Mouse (Mus musculus) lung, embryonic 15.5 days (tissue): ENCODE results near the gene Oas1a. TPM values are rescaled to one million over a fixed set of nuclear protein-coding genes. Genes with fewer than 3 reads are reported as not detected.
"Not testable (repeated sequence)": the region's sequence is repeated elsewhere in the genome, so short reads cannot be mapped to it uniquely, and the experiment has no call there.

Experiments
- ATAC-seq: fragments of 200-750 bp; cut with Nextera tagmentation; 2 replicates; pipeline ENCODE4 v1.8.0; 2017; ENCODE audit warnings: moderate number of reproducible peaks, borderline replicate concordance; ENCODE audit not compliant: low FRiP score, low TSS enrichment; ENCODE audit errors: extremely low read depth
- H3K27ac ChIP-seq: fragments of 300-500 bp; sonication (generic); 2 replicates; pipeline ENCODE4 v1.5.1; 2015; ENCODE audit warnings: moderate library complexity, mild to moderate bottlenecking, inconsistent platforms
- H3K27me3 ChIP-seq: fragments of 300-500 bp; sonication (generic); 2 replicates; pipeline ENCODE4 v1.6.1; 2015; ENCODE audit warnings: inconsistent platforms
- H3K36me3 ChIP-seq: fragments of 300-500 bp; sonication (generic); 2 replicates; pipeline ENCODE4 v1.6.1; 2015; ENCODE audit warnings: inconsistent platforms
- H3K4me1 ChIP-seq: fragments of 300-500 bp; sonication (generic); 2 replicates; pipeline ENCODE4 v1.6.1; 2015; ENCODE audit warnings: inconsistent platforms
- H3K4me2 ChIP-seq: fragments of 300-500 bp; sonication (generic); 2 replicates; pipeline ENCODE4 v1.6.1; 2015; ENCODE audit warnings: inconsistent platforms, mild to moderate bottlenecking, moderate library complexity
- H3K4me3 ChIP-seq: fragments of 300-500 bp; sonication (generic); 2 replicates; pipeline ENCODE4 v1.5.1; 2015; ENCODE audit warnings: mild to moderate bottlenecking, inconsistent platforms
- H3K9ac ChIP-seq: fragments of 300-500 bp; sonication (generic); 2 replicates; pipeline ENCODE4 v1.6.1; 2015; ENCODE audit warnings: inconsistent platforms
- H3K9me3 ChIP-seq: fragments of 300-500 bp; sonication (generic); 2 replicates; pipeline ENCODE4 v1.6.1; 2016; ENCODE audit warnings: inconsistent platforms
- WGBS: fragments of 180-500 bp; shearing (Covaris S2); methylation state at CpG from one replicate; pipeline ENCODE4 v1.1.7; 2015; 5-methylcytosine and 5-hydroxymethylcytosine counted together
- polyA plus RNA-seq: library from polyadenylated mRNA; unstranded; fragments of >200 nt; fragmentation: Nextera tagmentation; extraction: Ambion mirVana; gene quantifications from 2 replicates; pipeline ENCODE4 v1.2.1, GENCODE M21; 2015

Gene Oas1a
- polyA plus RNA-seq, 1 experiment from 2014 or later, result 1.9 TPM

DNA sequence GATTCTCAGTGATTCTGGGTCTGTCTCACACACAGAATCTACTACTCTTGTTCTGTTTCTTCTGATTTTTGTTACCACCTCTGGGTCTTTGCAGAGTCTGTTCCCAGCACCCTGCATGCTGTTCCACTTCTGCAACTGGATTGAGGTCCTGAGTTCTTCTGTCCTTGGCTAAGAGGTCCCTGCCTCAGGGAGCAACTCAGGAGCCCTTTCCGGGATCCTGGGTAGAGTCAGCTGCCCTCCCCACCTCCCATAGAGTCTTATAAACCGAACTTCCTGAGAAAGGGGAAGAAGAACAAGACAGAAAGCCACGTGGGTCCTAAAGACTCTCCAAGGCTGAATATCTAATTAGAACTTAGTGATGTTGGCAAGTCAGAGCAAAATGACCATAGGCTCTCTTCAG, 16.3 kb downstream of the Oas1a start:
- no peaks in the 10 kb centered on the region for H3K4me1 ChIP-seq
- H3K9ac ChIP-seq, result no peak overlapping the region
- no peak overlapping the region for H3K27ac ChIP-seq
- WGBS, result 49% methylated on average over 3 of the region's 3 CpGs
- H3K4me3 ChIP-seq, result no peak overlapping the region
- H3K27me3 ChIP-seq, result no peaks in the 10 kb centered on the region
- no peaks in the 10 kb centered on the region for H3K36me3 ChIP-seq
- no peak for ATAC-seq
- H3K9me3 ChIP-seq, result no peaks in the 10 kb centered on the region
- no peak overlapping the region for H3K4me2 ChIP-seq

DNA sequence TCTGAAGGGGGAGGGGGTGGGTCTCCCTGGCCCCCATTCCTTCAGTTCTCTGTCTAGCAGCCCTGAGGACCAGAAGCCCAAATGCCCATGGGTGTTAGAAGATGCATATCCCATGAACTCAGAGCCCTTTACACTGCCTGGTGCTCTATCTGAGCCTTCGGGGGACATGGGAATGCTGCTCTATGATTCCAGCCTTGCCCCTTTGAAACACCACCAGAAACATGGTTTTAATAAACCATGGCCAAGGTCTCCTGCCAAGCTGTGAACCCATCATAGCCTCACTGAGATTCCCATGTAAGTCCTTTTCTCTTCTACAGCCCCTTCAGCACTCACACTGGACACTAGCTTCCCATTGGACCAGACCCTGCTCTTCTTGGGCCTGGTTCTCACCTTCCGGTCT, 17.3 kb downstream of the Oas1a start:
- H3K9me3 ChIP-seq, result no peaks in the 10 kb centered on the region
- H3K4me1 ChIP-seq, result no peaks in the 10 kb centered on the region
- H3K4me2 ChIP-seq, result no peak overlapping the region
- WGBS, result 65% methylated on average over 2 of the region's 2 CpGs
- ATAC-seq, result no peak
- H3K27me3 ChIP-seq, result no peaks in the 10 kb centered on the region
- H3K9ac ChIP-seq, result no peak overlapping the region
- no peak overlapping the region for H3K4me3 ChIP-seq
- H3K36me3 ChIP-seq, result no peaks in the 10 kb centered on the region
- H3K27ac ChIP-seq, result no peak overlapping the region

DNA sequence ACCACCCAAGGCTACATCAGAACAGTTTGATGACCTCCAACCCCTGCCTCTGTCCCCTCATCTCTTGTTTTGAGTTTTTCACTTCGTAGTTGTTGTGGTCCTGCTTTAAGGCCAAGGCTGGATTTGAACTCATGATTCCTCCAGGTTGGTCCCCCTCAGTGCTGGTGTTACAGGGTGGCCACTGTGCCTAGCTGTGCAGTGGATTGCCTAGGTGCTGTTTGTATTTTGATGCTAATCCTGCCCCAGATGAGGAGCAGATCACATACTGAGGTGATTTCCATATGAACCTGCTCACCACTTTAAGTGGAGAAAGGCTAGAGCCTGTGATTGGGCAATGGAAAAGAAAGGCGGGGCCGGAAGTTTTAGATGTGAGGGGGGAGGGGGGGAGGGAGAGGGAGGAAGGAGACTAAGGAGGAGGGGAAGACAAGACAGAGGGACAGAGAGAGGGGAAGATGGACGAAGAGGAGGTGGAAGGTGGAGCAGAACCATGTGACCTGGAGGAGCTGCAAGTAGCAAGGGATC, 19.0 kb downstream of the Oas1a start:
- 28% methylated on average over 4 of the region's 4 CpGs for WGBS
- H3K36me3 ChIP-seq, H3K27ac ChIP-seq, ATAC-seq, H3K9me3 ChIP-seq, H3K4me2 ChIP-seq, H3K27me3 ChIP-seq, H3K4me1 ChIP-seq, H3K9ac ChIP-seq, H3K4me3 ChIP-seq: not testable (repeated sequence)

DNA sequence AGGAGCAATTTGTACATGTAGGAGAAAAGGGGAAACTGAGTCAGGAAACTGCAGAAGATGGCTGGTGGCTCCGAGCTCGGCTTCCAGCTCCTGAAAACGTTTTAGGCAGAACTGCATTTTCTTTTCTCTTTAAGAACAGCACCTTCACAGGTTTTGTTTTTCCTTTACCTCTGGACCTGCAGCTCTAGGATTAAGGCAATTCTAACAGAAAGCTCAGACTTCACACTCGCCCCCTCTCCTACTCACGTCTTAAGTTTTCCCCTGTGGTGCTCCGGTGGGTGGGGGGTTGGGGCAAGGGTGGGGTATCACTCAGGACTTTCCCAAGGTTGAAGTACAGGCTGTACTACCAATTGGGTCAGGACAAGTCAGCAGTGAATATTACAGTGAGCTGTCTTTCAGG, 19.5 kb downstream of the Oas1a start:
- no peaks in the 10 kb centered on the region for H3K4me1 ChIP-seq
- H3K4me3 ChIP-seq, result no peak overlapping the region
- no peak overlapping the region for H3K27ac ChIP-seq
- no peak overlapping the region for H3K4me2 ChIP-seq
- no peaks in the 10 kb centered on the region for H3K27me3 ChIP-seq
- H3K36me3 ChIP-seq, result no peaks in the 10 kb centered on the region
- no peak for ATAC-seq
- 46% methylated on average over 6 of the region's 6 CpGs for WGBS
- H3K9me3 ChIP-seq, result no peaks in the 10 kb centered on the region
- H3K9ac ChIP-seq, result no peak overlapping the region

DNA sequence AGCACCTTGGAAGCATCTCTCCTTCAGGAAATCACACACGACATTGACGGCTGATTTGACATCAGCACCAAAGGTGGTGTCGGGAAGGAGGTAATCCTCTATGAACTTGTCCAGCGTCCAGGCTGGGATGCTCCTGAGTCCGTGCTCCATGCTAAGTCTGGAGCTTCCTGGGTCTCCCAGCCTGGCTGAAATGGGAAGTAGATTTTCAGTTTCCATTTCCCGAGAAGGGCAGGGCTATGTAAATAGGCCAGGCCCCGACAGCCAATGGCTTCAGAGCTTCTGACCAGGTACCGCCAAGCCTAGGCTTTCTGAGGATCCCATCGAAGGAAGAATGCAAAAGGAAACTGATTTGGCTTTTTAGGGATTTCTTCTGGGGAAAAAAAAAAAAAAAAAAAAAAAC, 19.9 kb downstream of the Oas1a start, which contains the start of gene Oas1g:
Gene Oas1g (minus strand): TSS at position 201 of the 400 bp plus-strand sequence.
- H3K4me2 ChIP-seq, ATAC-seq, H3K36me3 ChIP-seq, H3K4me3 ChIP-seq, H3K9me3 ChIP-seq, H3K27me3 ChIP-seq, H3K27ac ChIP-seq, H3K9ac ChIP-seq, H3K4me1 ChIP-seq: not testable (repeated sequence)
- WGBS, result 11% methylated on average over 6 of the region's 9 CpGs

DNA sequence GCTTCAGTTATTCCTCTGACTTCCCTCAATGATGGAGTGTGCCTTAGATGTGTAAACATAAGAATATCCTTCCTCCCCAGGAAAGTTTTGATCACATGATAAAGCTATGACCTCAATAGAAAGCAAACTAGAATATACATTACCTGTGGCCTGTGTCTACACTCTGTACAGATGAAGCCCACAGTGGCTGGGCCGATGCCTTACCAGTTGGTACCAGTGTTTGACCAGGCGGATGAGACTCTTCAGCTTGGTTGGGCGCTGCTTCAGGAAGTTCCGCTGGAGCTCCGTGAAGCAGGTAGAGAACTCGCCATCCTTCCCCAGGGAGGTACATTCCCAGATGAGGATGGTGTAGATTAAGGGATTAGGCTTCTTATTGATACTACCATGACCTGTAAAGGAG, 25.6 kb downstream of the Oas1a start:
- 87% methylated on average over 6 of the region's 6 CpGs for WGBS
- H3K27ac ChIP-seq, H3K4me1 ChIP-seq, H3K4me2 ChIP-seq, H3K36me3 ChIP-seq, H3K4me3 ChIP-seq, ATAC-seq, H3K27me3 ChIP-seq, H3K9me3 ChIP-seq, H3K9ac ChIP-seq: not testable (repeated sequence)

DNA sequence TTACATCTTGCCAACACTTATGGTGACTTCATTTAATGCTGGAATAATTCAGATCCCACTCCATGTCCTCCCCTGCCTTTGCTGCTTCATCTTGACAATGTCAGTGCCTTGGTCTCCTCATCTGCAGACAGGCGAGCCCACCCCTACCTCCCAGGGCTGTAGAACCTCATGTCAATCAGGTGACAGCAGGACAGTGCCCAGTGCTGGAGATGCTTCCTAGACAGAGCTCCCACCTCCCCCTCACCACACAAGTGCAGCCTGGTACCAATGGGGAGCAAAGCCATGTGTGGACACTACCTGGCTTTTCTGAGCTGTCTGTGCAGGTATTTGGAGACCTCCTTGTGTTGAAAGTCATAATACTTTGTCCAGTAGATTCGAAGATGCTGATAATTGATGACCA, 28.5 kb downstream of the Oas1a start:
- not testable (repeated sequence) for H3K27me3 ChIP-seq, H3K9ac ChIP-seq, H3K27ac ChIP-seq, H3K9me3 ChIP-seq, H3K4me2 ChIP-seq, H3K4me3 ChIP-seq, ATAC-seq, H3K36me3 ChIP-seq, H3K4me1 ChIP-seq
- 44% methylated on average over 2 of the region's 2 CpGs for WGBS

DNA sequence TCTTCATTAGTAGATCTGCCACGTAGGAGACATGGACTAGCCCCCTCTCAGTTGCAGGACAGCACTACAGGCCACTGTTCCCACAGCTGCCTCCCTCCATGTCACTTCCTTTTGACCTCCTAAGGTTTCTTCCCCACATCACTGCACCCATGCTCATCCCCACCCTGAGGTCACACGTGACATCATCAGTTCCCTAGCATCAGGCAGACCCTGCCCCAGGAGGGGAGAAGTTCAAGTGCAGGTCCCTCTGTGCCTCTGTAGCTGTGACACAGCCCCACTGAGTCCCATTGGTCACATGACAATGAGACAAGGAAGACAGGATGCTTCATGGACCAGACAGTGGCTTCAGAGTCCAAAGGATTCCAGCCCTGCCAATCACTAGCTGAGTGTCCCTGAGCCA, 29.9 kb downstream of the Oas1a start:
- not testable (repeated sequence) for H3K36me3 ChIP-seq, H3K27me3 ChIP-seq, H3K4me3 ChIP-seq, H3K4me2 ChIP-seq, ATAC-seq, H3K4me1 ChIP-seq, H3K9me3 ChIP-seq, H3K27ac ChIP-seq, H3K9ac ChIP-seq
- WGBS, result 73% methylated on average over 2 of the region's 2 CpGs

DNA sequence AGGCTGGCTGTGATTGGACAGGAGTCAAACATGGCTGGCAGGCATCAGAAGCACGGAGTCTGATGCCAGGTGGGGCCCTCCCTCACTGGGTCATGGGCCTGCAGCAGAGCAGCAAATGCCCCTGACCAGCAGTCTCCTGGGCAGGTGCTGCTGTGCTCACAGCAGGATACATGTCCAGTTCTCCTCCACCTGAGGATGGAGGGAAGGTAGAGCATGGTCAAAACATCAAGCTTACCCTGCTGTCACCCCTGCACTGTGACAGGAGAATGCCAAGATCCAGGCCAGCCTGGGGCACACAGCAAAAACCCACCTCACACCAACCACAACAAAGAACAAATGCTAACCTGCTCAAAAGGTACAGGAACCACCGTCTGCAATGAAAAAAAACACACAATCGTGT, 30.5 kb downstream of the Oas1a start:
- H3K4me2 ChIP-seq, H3K27me3 ChIP-seq, H3K4me1 ChIP-seq, H3K27ac ChIP-seq, H3K9me3 ChIP-seq, H3K9ac ChIP-seq, ATAC-seq, H3K36me3 ChIP-seq, H3K4me3 ChIP-seq: not testable (repeated sequence)
- 50% methylated on average over 2 of the region's 3 CpGs for WGBS

DNA sequence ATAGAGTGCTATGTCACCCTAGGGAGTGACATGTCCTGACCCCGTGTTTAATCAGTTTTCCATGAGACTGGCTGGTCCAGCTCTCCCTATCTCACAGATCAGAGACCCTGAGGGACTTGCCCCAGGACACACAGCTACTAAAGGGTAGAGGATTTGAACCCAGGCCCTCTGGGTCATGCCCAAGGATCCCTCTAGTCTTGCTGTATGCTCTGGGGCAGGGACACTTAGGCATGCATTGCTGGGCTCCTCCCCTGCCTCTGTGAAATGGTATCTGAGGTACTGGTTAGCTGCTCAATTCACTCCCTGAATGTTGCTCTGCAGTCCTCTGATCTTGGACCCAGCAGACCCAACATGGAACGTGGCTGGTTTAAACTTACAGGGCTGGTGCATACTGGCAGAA, 35.9 kb downstream of the Oas1a start:
- H3K9me3 ChIP-seq, result no peaks in the 10 kb centered on the region
- H3K4me2 ChIP-seq, result no peak overlapping the region
- no peak for ATAC-seq
- H3K27ac ChIP-seq, result no peak overlapping the region
- H3K9ac ChIP-seq, result no peak overlapping the region
- no peak overlapping the region for H3K4me3 ChIP-seq
- no peaks in the 10 kb centered on the region for H3K36me3 ChIP-seq
- no peaks in the 10 kb centered on the region for H3K27me3 ChIP-seq
- no peaks in the 10 kb centered on the region for H3K4me1 ChIP-seq
- 43% methylated on average over 2 of the region's 2 CpGs for WGBS

DNA sequence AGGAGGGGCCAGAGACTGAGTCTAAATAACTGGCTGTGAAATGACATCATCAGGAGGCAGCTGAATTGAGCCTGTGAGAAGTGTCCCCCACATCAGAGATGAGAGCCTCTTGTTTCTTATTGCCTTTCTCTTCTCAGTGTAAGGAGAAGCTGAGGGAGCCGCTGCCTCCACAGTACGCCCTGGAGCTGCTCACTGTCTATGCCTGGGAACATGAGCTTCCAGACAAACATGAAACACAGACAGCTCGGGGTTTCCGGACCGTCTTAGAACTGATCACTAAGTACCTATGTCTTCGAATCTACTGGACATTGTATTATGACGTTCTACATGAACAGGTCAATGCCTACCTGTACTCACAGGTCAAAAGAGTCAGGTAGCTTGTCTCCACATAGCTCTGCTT, 36.5 kb downstream of the Oas1a start:
- no peak overlapping the region for H3K4me2 ChIP-seq
- no peaks in the 10 kb centered on the region for H3K9me3 ChIP-seq
- 61% methylated on average over 7 of the region's 7 CpGs for WGBS
- no peak for ATAC-seq
- H3K9ac ChIP-seq, result no peak overlapping the region
- H3K27me3 ChIP-seq, result no peaks in the 10 kb centered on the region
- no peaks in the 10 kb centered on the region for H3K4me1 ChIP-seq
- H3K36me3 ChIP-seq, result no peaks in the 10 kb centered on the region
- no peak overlapping the region for H3K4me3 ChIP-seq
- no peak overlapping the region for H3K27ac ChIP-seq

DNA sequence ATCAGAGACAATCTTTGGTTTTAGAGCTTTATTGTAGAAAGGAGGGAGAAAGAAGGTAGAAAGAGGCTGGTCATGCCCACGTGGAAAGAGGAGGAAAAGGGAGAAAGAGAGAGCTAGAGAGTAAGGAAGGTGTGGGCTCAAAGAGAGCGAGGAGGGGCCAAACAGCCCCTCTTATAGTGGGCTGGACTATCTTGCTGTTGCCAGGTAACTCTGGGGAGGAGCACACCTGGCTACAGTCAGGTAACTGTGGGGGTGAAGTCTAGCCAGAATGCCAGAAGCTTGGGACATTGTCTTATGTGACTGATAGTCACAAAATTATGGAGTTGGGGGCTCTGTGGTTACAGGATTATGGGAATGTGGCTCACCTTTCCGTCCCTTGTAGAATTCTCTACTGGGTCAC, 37.2 kb downstream of the Oas1a start:
- ATAC-seq, result no peak
- no peaks in the 10 kb centered on the region for H3K36me3 ChIP-seq
- H3K9me3 ChIP-seq, result no peaks in the 10 kb centered on the region
- H3K4me1 ChIP-seq, result no peaks in the 10 kb centered on the region
- no peak overlapping the region for H3K27ac ChIP-seq
- no peak overlapping the region for H3K9ac ChIP-seq
- H3K4me3 ChIP-seq, result no peak overlapping the region
- no peaks in the 10 kb centered on the region for H3K27me3 ChIP-seq
- H3K4me2 ChIP-seq, result no peak overlapping the region
- 51% methylated on average over 3 of the region's 3 CpGs for WGBS

DNA sequence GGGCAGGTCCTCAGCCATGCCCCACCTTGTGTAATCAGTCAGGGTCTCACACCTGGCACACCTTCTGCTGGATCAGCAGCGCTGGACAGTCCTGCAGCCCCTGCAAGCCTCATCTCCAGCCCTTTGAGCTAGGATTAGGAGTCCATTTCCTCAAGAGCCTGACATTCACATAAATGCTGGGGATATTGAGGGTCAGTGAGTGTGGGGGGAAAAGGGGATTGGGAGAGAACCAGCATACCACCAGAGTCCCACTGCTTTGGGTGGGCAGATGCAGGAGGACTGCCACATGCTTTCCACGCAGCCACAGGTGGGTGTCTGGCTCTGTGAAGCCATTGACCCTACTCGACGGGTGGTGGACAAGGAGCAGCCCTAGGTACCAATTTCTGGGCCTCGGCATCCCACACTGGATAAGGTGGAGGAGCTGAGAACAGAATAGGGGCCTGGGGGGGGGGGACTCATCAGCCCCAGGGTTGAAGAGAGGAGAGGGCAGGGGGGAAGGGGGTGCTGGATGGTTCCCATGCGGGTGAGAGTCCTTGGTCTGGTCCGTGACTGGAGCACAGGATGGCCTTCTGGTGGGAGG, 37.8 kb downstream of the Oas1a start:
- no peak overlapping the region for H3K4me3 ChIP-seq
- H3K27me3 ChIP-seq, result no peaks in the 10 kb centered on the region
- H3K27ac ChIP-seq, result no peak overlapping the region
- no peak overlapping the region for H3K9ac ChIP-seq
- no peak overlapping the region for H3K4me2 ChIP-seq
- WGBS, result 73% methylated on average over 7 of the region's 7 CpGs
- H3K9me3 ChIP-seq, result no peaks in the 10 kb centered on the region
- H3K4me1 ChIP-seq, result no peaks in the 10 kb centered on the region
- ATAC-seq, result no peak
- no peaks in the 10 kb centered on the region for H3K36me3 ChIP-seq
